Mouse (Mus musculus) effector memory CD4-positive, alpha-beta T cell, adult 5 months (primary cell): ENCODE data around the gene Rbm25. TPM values are rescaled to one million over a fixed set of nuclear protein-coding genes. Genes with fewer than 3 reads are reported as not detected.

Source experiments
- polyA plus RNA-seq: library from polyadenylated mRNA; unstranded; fragments of 100-300 nt; shearing (Covaris generic); gene quantifications from one replicate; pipeline ENCODE4 v1.2.1, GENCODE M21; 2017

Gene Rbm25
- 339 TPM for polyA plus RNA-seq

DNA sequence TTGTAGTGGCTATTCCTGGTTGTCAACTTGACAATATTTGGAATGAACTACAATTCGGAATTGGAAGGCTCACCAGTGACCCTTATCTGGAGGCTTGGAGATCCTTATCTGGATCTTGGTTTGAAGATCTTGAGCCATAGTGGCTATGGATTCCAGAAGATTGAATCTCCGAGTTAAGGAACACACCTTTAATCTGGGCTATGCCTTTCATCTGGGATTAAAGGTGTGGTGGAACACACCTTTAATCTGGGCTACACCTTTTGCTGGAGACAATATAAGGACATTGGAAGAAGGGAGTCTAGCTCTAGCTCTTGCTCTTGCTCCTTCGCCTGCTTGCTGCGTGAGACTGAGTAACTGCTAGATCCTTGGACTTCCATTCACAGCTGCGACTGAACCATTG, at the start of gene Rbm25:
TSS of gene Rbm25 (plus strand) at position 301 of the 400 bp plus-strand sequence.

DNA sequence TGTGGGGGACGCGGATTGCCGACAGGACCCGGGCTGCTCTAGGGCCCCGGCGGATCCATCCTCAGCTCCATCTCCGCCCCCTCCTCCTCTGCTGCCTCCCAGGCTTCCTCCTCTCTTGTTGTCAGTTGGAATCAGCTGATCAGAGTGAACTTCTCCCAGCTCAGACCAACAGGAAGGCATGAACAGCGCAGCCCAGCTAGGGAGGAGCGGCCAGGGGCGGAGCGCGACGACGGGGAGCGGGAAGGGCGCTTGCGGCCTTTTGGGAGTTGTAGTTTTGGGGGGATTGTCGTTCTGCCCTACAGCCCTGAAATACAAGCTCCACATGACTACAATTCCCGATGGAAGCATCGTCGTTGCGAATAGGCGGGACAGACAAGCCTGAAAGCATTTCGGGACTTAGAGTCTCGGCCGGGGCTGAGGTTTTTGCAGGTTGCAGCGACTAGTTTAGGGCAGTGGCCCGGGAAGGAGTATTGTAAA, 34.0 kb upstream of the Rbm25 start, which contains the start of gene Zfyve1:
TSS of gene Zfyve1 (minus strand) at position 198 of the 477 bp plus-strand sequence.

DNA sequence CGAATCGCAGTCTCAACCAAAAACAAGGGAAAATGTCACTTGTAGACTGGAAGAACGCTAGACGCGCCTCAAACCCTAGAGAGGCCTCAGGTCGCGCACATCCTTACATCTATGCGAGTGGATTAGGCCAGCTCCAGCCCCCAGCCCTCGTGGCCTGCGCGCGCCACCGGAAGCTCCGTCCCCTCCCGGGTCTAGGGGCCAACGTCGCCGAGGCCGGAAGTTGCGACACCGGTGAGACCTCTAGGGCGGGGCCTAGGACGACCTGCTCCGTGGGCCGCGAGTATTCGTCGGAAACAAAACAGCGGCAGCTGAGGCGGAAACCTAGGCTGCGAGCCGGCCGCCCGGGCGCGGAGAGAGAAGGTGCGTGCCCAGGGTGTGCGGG, 56.9 kb downstream of the Rbm25 start, which contains the start of gene Psen1:
TSS of gene Psen1 (plus strand) at position 219 of the 382 bp plus-strand sequence.

Other genes starting within 250 kb of the Rbm25 start
- 0.94 TPM for gene Dpf3, start 143.5 kb upstream of the Rbm25 start, polyA plus RNA-seq
- 12.1 TPM for gene Dcaf4, start 110.8 kb upstream of the Rbm25 start, polyA plus RNA-seq
- 8.5 TPM for gene Zfyve1, start 34.0 kb upstream of the Rbm25 start, polyA plus RNA-seq
- gene Psen1, start 56.9 kb downstream of the Rbm25 start, polyA plus RNA-seq: 118 TPM
- gene Papln, start 132.4 kb downstream of the Rbm25 start, polyA plus RNA-seq: not detected